Mouse (Mus musculus) liver, embryonic 14.5 days (tissue): Measurements from ENCODE around the gene Iqsec1.

ENCODE experiments used
- CTCF ChIP-seq: IDR thresholded peaks from 2 replicates; pipeline ENCODE4 v1.5.1; 2016; ENCODE audit warnings: antibody characterized with exemption, low read depth, control low read depth
- EP300 ChIP-seq: IDR thresholded peaks from 2 replicates; pipeline ENCODE4 v1.6.1; 2016; ENCODE audit warnings: antibody characterized with exemption, low read depth

DNA sequence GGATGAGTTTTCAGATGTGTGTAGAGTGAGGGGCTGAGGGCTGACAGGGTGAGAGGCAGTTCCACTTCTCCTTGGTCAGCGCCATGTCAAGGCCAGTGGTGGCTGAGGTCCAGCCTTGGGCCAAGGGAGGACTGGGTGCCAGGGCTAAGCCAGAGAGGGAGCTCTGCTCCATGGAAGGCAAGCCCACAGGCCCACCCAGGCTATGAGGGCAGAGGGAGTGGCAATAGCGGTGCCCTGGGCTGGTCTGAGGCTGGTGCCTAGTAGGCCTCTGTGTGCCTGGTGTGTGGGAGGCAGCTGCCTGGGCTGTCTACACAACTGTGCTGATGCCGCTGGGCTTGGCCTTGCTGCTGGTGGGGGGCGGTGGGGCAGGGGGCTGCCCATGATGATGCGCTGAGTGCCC is 326.3 kb downstream of the Iqsec1 start:
- TF ChIP-seq EP300 (no peak), CTCF (no peak)
